Mouse (Mus musculus): Measurements from ENCODE around the gene Cldn13. TPM values are rescaled to one million over a fixed set of nuclear protein-coding genes. Genes with fewer than 3 reads are reported as not detected.

Cldn13 gene
- total RNA-seq, 1 experiment, result not detected

DNA sequence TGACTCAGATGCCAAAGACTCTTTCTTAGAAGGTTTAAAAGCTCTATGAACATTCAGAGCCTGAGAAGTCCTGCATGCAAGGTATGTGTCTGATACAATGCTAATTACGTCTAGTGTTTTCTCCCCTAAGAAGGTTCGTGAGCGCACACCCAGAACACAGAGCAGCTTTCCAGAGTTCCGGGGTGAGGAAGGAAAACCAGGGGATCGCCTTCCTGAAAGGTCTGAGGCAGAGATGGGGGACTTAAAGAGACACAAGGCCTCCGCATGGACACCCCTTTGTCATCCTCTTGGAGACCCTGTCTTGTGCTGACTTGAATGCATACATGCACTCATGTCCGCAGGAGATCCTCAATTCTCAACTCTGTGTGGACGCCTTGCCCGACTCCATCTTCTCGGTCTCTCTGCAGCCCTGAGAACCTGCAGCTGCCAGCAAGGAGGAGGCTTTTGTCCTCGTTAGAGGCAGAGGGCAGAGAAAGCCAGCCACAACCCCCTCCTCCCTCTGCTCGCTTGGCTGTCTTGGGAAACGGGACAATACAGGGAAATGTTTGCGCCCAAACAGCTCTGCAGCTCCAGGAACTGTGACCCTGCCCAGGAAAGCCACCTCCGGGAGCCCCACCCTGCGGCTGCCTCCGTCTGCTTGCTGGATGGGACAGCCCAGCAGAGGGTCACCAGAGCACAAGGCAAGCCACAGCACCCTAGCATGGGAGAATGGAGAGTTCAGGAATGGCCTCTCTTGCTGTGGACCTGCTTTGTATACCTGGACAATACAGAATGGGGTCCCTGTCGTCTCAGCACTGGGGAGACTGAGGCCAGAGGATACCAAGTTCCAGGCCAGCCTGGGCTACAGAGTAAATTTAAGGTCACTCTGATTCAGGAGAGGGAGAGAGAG lies 27.6 kb downstream of the Cldn13 start:
- Histone ChIP-seq H3K4me3 (ENCODE audit: insufficient read depth in 1 of 2, low read depth in 1 of 2, low read length in 2 of 2, poor library complexity in 1 of 2, severe bottlenecking in 1 of 2) (no peak overlapping the region), H3K27ac (ENCODE audit: insufficient read depth, low read depth, low read length, poor library complexity, severe bottlenecking) (no peak overlapping the region), H3K36me3 (ENCODE audit: control insufficient read depth, insufficient read depth, low read length, poor library complexity, severe bottlenecking) (no peaks in the 10 kb centered on the region), H3K4me1 (ENCODE audit: control insufficient read depth in 2 of 2, insufficient read depth in 2 of 2, low read length in 2 of 2, poor library complexity in 1 of 2) (peaks cover 0 to 2% of the 10 kb centered on the region in 2 experiments; a peak in 1 of 4 replicates), H3K9me3 (ENCODE audit: control insufficient read depth, insufficient read depth, low read depth, low read length) (no peaks in the 10 kb centered on the region), H3K9ac (ENCODE audit: insufficient read depth, low read depth, low read length, poor library complexity, severe bottlenecking) (no peak overlapping the region)
- no peak for TF ChIP-seq MAFK (IDR thresholded peaks at IDR 0.05; ENCODE audit: insufficient read depth, low read depth, low read length)
- no peak for TF ChIP-seq ZC3H11A (IDR thresholded peaks at IDR 0.05; ENCODE audit: borderline replicate concordance, low read depth, low read length)
- TF ChIP-seq CHD2 (IDR thresholded peaks at IDR 0.05; ENCODE audit: low read depth, low read length), result no peak
- TF ChIP-seq ZNF384 (IDR thresholded peaks at IDR 0.05; ENCODE audit: low read depth, low read length), result no peak
- no peak for TF ChIP-seq HCFC1 (IDR thresholded peaks at IDR 0.05; ENCODE audit: borderline replicate concordance, insufficient read depth, low read length)
- in situ Hi-C loops (cut with MboI; ENCODE audit: low sequenced_read_pairs in 2 of 2, unreplicated experiment in 2 of 2), result no loop called here
- DNase-seq (ENCODE audit: low read depth, low spot score), result no peak

- TF ChIP-seq ZC3H11A (IDR thresholded peaks at IDR 0.05; ENCODE audit: borderline replicate concordance, low read depth, low read length) (no peak), ZNF384 (IDR thresholded peaks at IDR 0.05; ENCODE audit: low read depth, low read length) (no peak), MAFK (IDR thresholded peaks at IDR 0.05; ENCODE audit: insufficient read depth, low read depth, low read length) (no peak), HCFC1 (IDR thresholded peaks at IDR 0.05; ENCODE audit: borderline replicate concordance, insufficient read depth, low read length) (no peak), CHD2 (IDR thresholded peaks at IDR 0.05; ENCODE audit: low read depth, low read length) (no peak)
- Histone ChIP-seq H3K9me3 (ENCODE audit: control insufficient read depth, insufficient read depth, low read depth, low read length) (no peaks in the 10 kb centered on the region), H3K4me3 (ENCODE audit: insufficient read depth in 1 of 2, low read depth in 1 of 2, low read length in 2 of 2, poor library complexity in 1 of 2, severe bottlenecking in 1 of 2) (no peak overlapping the region), H3K4me1 (ENCODE audit: control insufficient read depth in 2 of 2, insufficient read depth in 2 of 2, low read length in 2 of 2, poor library complexity in 1 of 2) (no peaks in the 10 kb centered on the region), H3K27ac (ENCODE audit: insufficient read depth, low read depth, low read length, poor library complexity, severe bottlenecking) (no peak overlapping the region), H3K9ac (ENCODE audit: insufficient read depth, low read depth, low read length, poor library complexity, severe bottlenecking) (no peak overlapping the region), H3K36me3 (ENCODE audit: control insufficient read depth, insufficient read depth, low read length, poor library complexity, severe bottlenecking) (no peaks in the 10 kb centered on the region)
- in situ Hi-C loops (cut with MboI; ENCODE audit: low sequenced_read_pairs in 2 of 2, unreplicated experiment in 2 of 2), result no loop called here
- no peak for DNase-seq (ENCODE audit: low read depth, low spot score)
Measured at GRCm38 (mm10) chr5:134883077-134883476, 32.2 kb downstream of the Cldn13 start.

GRCm38 (mm10) chr5:134876801-134877200 lies 38.5 kb downstream of the Cldn13 start:
- DNase-seq (ENCODE audit: low read depth, low spot score), result no peak
- in situ Hi-C loops (cut with MboI; ENCODE audit: low sequenced_read_pairs in 2 of 2, unreplicated experiment in 2 of 2), result no loop called here
- 0 out of 4 replicates have a peak, but pooled peaks cover 2 to 4% of the 10 kb centered on the region in 2 experiments for H3K4me1 ChIP-seq (ENCODE audit: control insufficient read depth in 2 of 2, insufficient read depth in 2 of 2, low read length in 2 of 2, poor library complexity in 1 of 2)
- no peak overlapping the region for H3K9ac ChIP-seq (ENCODE audit: insufficient read depth, low read depth, low read length, poor library complexity, severe bottlenecking)
- no peaks in the 10 kb centered on the region for H3K36me3 ChIP-seq (ENCODE audit: control insufficient read depth, insufficient read depth, low read length, poor library complexity, severe bottlenecking)
- TF ChIP-seq HCFC1 (IDR thresholded peaks at IDR 0.05; ENCODE audit: borderline replicate concordance, insufficient read depth, low read length), result no peak
- TF ChIP-seq ZNF384 (IDR thresholded peaks at IDR 0.05; ENCODE audit: low read depth, low read length), result no peak
- TF ChIP-seq ZC3H11A (IDR thresholded peaks at IDR 0.05; ENCODE audit: borderline replicate concordance, low read depth, low read length), result no peak
- no peak for TF ChIP-seq MAFK (IDR thresholded peaks at IDR 0.05; ENCODE audit: insufficient read depth, low read depth, low read length)
- no peak for TF ChIP-seq CHD2 (IDR thresholded peaks at IDR 0.05; ENCODE audit: low read depth, low read length)
- H3K9me3 ChIP-seq (ENCODE audit: control insufficient read depth, insufficient read depth, low read depth, low read length), result no peaks in the 10 kb centered on the region
- H3K4me3 ChIP-seq (ENCODE audit: insufficient read depth in 1 of 2, low read depth in 1 of 2, low read length in 2 of 2, poor library complexity in 1 of 2, severe bottlenecking in 1 of 2), result no peak overlapping the region
- no peak overlapping the region for H3K27ac ChIP-seq (ENCODE audit: insufficient read depth, low read depth, low read length, poor library complexity, severe bottlenecking)

- in situ Hi-C loops (cut with MboI; ENCODE audit: low sequenced_read_pairs in 2 of 2, unreplicated experiment in 2 of 2), result no loop called here
- Histone ChIP-seq H3K27ac (ENCODE audit: insufficient read depth, low read depth, low read length, poor library complexity, severe bottlenecking) (no peak overlapping the region), H3K4me3 (ENCODE audit: insufficient read depth in 1 of 2, low read depth in 1 of 2, low read length in 2 of 2, poor library complexity in 1 of 2, severe bottlenecking in 1 of 2) (no peak overlapping the region), H3K36me3 (ENCODE audit: control insufficient read depth, insufficient read depth, low read length, poor library complexity, severe bottlenecking) (no peaks in the 10 kb centered on the region), H3K9me3 (ENCODE audit: control insufficient read depth, insufficient read depth, low read depth, low read length) (no peaks in the 10 kb centered on the region), H3K9ac (ENCODE audit: insufficient read depth, low read depth, low read length, poor library complexity, severe bottlenecking) (no peak overlapping the region), H3K4me1 (ENCODE audit: control insufficient read depth in 2 of 2, insufficient read depth in 2 of 2, low read length in 2 of 2, poor library complexity in 1 of 2) (0 out of 4 replicates have a peak, but pooled peaks cover 2 to 4% of the 10 kb centered on the region in 2 experiments)
- no peak for DNase-seq (ENCODE audit: low read depth, low spot score)
- TF ChIP-seq ZC3H11A (IDR thresholded peaks at IDR 0.05; ENCODE audit: borderline replicate concordance, low read depth, low read length), result no peak
Measured at GRCm38 (mm10) chr5:134875245-134875644, 40.1 kb downstream of the Cldn13 start.

All from ES-E14 (cell line).